Mouse (Mus musculus) kidney, postnatal 4 days (tissue): ENCODE results near the gene B430306N03Rik.
"Not testable (repeated sequence)": the region's sequence is repeated elsewhere in the genome, so short reads cannot be mapped to it uniquely, and the experiment has no call there.

Source experiments
- DNase-seq, 2 experiments: peaks; one replicate each; pipeline ENCODE4 v3.0.0; 2021; ENCODE audit warnings: mixed read lengths in 2 of 2

The B430306N03Rik gene

DNA sequence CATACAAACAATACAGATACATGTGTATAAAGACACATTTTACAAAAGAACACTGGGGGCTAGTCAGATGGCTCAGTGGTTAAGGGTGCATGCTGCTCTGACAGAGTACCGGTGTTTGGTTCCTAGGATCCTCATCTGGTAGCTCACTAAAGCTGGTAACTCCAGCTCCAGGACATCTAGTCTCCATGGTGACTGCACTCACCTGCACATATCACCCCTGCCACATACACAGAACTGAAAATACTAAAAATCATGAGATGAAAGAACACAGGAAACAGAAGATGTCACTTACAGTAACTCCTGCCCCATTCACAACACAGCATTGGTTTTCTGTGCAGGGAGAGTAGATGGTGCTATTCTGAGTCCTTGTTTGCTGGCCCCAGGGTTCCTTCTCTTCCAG lies 2.7 kb downstream of the B430306N03Rik start:
- no peak for DNase-seq

DNA sequence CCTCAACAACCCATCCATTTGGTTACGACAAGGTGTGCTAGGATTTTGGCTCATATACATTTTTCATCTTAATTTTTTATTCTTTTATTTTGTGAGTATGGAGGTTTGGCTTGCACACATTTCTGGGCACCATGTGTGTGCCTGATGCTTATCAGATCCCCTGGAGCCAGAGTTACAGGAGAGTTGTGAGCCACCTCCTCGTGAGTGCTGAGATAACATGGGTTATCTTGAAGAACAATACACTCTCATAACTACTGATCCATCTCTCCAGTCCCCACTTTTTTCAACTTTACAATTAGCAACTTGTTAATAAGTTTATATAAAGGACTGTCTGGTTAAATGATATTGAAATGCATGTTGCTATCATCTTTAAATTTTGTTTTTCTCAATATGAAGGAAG lies 5.3 kb downstream of the B430306N03Rik start:
- no peak for DNase-seq

GRCm38 (mm10) chr17:48323236-48323635 lies 7.3 kb downstream of the B430306N03Rik start:
- no peak for DNase-seq

GRCm38 (mm10) chr17:48324258-48324657 lies 8.3 kb downstream of the B430306N03Rik start:
- no peak for DNase-seq

DNA sequence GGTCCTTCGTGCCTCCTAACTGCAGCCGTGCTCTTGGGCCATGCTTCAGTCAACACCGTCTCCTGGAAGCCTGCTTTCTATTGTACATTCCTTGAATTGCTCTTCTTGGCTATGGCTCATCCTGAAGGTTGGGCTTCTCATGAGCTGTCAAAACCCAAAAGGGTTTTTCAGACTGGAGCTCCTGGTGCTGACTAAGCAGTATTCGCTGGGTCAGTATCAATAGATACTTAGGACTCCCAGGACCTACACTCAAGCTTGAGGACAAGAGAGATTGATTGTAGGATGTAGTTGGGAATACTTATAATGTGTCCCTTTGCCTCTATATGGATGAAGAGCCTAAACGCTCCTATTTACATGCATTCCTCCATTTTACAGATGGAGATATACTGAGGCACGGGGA lies 9.2 kb downstream of the B430306N03Rik start:
- DNase-seq, result no peak

- DNase-seq, result no peak
Observed at GRCm38 (mm10) chr17:48325638-48326037, 9.7 kb downstream of the B430306N03Rik start.

DNA sequence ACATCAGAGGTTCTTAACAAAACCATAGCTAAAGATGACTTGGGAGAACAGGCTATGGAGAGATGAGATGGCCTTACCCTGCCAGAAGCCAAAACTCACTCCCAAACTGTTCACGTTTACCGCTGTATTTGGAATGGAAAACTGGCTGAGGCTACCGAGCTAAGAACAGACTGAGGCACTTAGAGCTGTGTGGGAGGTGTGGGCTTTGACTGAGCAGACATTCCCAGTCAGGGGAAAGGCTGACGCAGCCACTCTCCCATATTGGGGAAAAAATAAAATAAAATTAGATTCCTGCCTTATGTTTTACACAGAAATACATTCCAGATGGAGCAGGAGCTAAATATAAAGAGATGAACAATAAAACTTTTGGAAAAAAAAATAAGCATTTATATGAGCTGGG lies 10.7 kb downstream of the B430306N03Rik start:
- no peak for DNase-seq

DNA sequence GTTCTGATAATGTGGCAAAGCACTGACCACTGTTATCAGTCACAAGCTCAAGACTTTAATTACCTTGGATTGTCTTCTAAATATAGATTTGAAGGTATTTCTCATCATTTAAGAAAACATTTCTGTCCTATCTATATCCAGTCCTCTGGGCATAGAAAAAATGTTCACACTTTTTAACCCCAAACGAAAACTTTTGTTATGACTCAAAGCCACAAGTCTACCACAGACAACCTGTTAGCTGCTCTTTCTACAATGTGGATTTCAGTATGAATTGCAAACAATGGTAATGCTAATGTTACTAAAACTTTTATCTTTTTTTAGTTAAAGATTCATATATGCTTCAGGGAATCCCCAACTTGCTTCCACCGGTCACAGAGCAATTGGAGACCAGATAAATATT lies 16.6 kb downstream of the B430306N03Rik start:
- DNase-seq, result no peak

GRCm38 (mm10) chr17:48334186-48334585 lies 18.2 kb downstream of the B430306N03Rik start:
- no peak for DNase-seq

GRCm38 (mm10) chr17:48336857-48337256 lies 20.9 kb downstream of the B430306N03Rik start:
- DNase-seq, result peak; percentile 89 to 92

- DNase-seq, result no peak
Observed at GRCm38 (mm10) chr17:48340267-48340666, 24.3 kb downstream of the B430306N03Rik start.

DNA sequence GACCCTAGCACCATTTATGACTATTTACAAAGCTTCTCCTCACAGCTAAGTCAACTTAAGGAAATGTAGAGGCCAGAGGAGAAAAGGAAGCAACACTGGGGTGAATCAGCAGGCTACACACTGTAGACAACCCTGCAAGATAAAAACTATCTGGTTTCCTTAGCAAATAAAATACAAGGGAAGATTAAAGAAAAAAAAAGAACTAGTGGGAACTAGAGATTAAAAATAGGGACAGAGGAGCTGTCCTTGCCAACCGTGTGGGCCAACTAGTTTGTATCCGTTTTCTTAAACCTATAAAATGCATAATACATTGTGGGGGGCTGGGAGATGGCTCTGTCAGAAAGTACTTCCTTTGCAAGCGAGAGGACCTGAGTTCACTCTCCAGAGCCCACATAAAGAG lies 26.0 kb downstream of the B430306N03Rik start:
- DNase-seq, result no peak

GRCm38 (mm10) chr17:48343065-48343464 lies 27.1 kb downstream of the B430306N03Rik start:
- DNase-seq, result no peak

- no peak for DNase-seq
Observed at GRCm38 (mm10) chr17:48345824-48346223, 29.9 kb downstream of the B430306N03Rik start.

DNA sequence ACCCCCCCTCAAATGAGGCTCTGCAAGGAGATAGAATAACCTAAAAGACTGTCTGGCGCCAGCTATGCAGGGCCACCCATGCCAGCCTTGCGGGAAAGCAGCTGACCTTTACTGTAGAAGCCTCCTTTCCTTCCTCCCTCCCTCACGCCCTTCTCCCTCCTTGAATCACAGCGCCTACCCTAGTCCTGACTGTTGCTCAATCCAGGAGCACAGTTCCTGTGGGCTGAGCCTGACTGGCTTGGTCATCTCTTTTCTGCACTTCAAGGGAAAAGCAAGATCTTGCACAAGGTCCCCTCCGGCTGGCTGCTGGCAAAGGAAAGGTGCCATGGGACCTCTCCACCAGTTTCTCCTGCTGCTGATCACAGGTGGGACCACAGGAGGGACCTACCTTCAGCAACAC lies 30.3 kb downstream of the B430306N03Rik start, which contains the start of gene Trem2:
TSS of gene Trem2 (plus strand) at position 171 of the 400 bp plus-strand sequence.
- DNase-seq, result no peak

GRCm38 (mm10) chr17:48346834-48347233 lies 30.9 kb downstream of the B430306N03Rik start:
- DNase-seq, result no peak

DNA sequence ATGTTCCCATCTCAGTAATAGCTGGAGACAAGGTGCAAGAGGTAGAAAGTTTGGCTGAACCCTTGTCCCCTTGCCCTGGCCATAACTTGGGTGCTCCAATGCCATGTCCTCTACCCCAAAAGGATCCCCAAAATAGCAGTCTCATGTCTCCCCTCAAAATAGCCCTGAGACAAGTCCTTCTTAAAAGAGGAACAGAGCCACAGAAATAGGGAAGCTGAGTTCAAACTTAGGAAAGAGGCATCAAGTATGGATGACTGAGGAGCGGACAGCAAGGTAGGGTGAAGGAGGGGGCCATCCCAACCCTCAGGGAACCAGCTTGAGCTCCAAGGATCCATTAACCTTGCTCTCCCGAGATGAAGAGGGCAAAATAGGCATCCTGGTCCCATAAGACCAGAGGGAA lies 31.3 kb downstream of the B430306N03Rik start:
- no peak for DNase-seq

DNA sequence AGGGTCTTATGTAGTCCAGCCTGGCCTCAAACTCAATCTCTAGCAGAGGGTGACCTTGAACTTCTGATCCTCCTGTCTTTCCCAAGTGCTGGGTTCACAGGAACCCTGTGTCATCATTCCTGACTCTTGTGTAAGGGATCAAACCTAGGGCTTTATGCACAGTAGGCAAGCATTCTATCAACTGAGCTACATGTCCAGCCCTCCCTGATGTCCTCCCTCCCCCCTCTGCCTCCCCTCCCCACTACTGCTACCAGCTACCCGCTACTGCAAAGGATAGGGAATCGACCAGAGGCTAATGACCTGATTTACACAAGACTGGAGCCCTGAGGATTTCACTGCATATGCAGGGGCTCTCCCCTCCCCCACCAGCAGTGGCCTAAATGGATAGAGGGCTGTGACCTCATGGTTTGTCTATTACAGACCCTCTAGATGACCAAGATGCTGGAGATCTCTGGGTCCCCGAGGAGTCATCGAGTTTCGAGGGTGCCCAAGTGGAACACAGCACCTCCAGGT lies 34.8 kb downstream of the B430306N03Rik start:
- DNase-seq, result no peak

- not testable (repeated sequence) for DNase-seq
Observed at GRCm38 (mm10) chr17:48352976-48353375, 37.0 kb downstream of the B430306N03Rik start.

GRCm38 (mm10) chr17:48355822-48356221 lies 39.9 kb downstream of the B430306N03Rik start:
- no peak for DNase-seq

DNA sequence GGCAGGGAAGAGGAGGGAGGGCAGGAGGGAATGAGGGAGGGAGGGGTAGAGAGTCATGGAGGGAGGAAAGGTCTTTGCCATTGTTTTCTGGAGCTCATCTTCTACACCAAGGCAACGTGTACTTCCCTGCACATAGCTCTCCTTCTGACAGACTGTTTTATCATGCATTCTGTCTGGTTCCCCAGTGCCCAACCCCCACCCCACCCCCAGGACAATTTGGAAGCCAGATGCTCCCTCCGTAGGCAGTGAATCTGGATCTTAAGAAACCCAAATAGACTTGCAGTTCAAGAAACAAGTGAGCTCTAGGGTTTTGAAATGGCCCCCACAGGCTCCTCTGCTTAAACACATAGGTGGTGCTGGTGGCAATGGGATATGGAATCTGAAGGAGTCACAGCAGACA lies 42.0 kb downstream of the B430306N03Rik start:
- no peak for DNase-seq

- DNase-seq, result no peak
Observed at GRCm38 (mm10) chr17:48359616-48360015, 43.7 kb downstream of the B430306N03Rik start, which contains the start of gene Treml1. Gene Treml1 (plus strand): TSS chr17:48359916.

DNA sequence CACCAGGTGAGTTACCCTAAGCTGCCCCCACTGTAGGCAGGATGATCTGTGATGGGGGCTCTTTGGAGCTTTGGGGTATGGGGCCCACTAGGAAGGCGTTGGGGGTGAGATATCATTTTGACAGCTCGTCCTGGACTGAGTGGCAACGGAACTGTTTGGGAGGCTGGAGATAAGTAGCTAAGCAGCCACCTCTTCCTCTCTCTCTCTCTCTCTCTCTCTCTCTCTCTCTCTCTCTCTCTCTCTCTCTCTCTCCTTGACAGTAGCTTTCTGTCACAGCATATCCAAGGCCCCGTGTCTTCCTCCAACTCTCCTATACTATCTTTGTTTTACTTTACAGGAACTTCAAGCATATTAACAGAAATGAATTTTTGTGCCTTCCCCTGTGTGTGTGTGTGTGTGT lies 44.5 kb downstream of the B430306N03Rik start:
- no peak for DNase-seq

GRCm38 (mm10) chr17:48362346-48362745 lies 46.4 kb downstream of the B430306N03Rik start:
- DNase-seq, result no peak

GRCm38 (mm10) chr17:48362966-48363365 lies 47.0 kb downstream of the B430306N03Rik start:
- DNase-seq, result peak; percentile 64 to 66
